Mouse (Mus musculus): ENCODE data around the gene Ccdc162. TPM values are rescaled to one million over a fixed set of nuclear protein-coding genes. Genes with fewer than 3 reads are reported as not detected.

Ccdc162 gene
- polyA plus RNA-seq, 1 experiment from 2014 or later = 0.36 TPM

DNA sequence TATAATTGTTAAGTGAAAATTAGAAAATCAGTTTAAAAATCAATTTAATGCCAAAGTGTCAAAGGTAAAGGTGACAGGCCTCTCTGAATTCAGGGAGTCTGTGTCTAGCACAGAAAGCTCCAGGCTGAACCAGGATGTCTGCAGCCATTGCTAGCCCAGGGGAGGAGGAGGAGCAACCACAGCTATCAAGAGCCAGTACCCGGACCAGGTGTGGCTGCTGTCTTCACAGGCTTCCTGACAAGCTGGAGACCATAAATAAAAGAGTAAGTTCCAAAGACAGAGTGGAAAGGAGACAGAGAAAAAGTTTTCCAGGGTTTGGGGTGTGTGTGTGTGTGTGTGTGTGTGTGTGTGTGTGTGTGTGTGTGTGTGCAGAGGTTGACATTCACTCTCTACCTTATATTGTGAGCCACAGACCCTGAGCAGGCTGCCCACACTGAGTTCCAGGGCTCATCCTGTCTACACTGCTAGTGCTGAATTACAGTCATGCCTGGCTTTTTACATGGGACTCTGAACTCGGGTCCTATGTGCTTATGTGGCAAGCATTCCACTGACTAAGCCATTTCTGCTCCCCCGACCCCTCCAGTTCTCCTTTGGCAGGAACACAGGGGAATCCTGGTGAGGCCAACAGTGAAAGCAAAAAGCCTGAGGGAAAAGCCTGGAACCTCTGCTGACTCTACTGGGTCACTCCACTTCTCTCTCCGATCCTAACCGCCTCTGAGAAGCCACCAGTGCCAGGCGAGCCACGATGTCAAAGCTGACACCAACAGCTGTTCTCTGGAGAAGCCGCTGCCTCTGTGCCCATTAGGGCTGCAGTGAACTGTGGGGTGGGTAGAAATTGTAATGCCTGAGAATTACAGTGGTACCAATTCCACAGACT is 140.7 kb downstream of the Ccdc162 start:
- Histone ChIP-seq H3K4me2 (replicated peaks; ENCODE audit: low read depth, low read length) (no peak overlapping the region), H3K9me3 (ENCODE audit: low read length) (no peaks in the 10 kb centered on the region), H3K9ac (replicated peaks; ENCODE audit: low read length) (no peak overlapping the region), H3K27ac (ENCODE audit: low read length) (no peak overlapping the region), H3K4me1 (ENCODE audit: insufficient read depth, low read length) (peaks cover 10% of the 10 kb centered on the region), H3K4me3 (ENCODE audit: low read length) (no peak overlapping the region), H3K27me3 (ENCODE audit: insufficient read depth, low read length) (no peaks in the 10 kb centered on the region), H3K36me3 (ENCODE audit: insufficient read depth, low read length) (no peaks in the 10 kb centered on the region)
- ATAC-seq (ENCODE audit: low FRiP score, low TSS enrichment) = no peak
- 62% methylated on average over 8 of the region's 8 CpGs for WGBS

DNA sequence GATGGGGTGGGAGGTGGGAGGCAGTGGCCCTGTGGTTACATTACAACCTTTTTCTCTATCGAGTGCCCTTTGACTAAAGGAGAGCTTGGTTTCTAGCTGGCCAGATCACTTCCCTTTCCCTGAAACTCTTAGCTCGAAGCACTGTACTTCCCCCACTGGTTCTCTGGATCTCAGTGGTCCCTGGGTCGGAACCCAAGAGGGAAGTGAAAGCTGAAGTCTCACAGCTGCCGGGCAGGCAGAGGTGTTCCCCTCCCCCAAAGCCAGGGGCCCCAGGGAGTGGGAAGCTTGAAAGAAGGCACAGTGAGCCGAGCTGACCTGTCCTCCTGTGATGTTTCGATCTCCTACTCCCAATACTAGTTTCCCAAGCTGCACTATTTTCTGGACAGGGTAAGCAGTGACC is 143.2 kb downstream of the Ccdc162 start:
- H3K9ac ChIP-seq (replicated peaks; ENCODE audit: low read length) = no peak overlapping the region
- peaks cover 10% of the 10 kb centered on the region for H3K4me1 ChIP-seq (ENCODE audit: insufficient read depth, low read length)
- no peaks in the 10 kb centered on the region for H3K9me3 ChIP-seq (ENCODE audit: low read length)
- ATAC-seq (ENCODE audit: low FRiP score, low TSS enrichment) = peak; percentile 31; the same call in 1 of the 2 replicates
- H3K4me3 ChIP-seq (ENCODE audit: low read length) = no peak overlapping the region
- WGBS = 10% methylated on average over 6 of the region's 6 CpGs
- no peaks in the 10 kb centered on the region for H3K27me3 ChIP-seq (ENCODE audit: insufficient read depth, low read length)
- H3K27ac ChIP-seq (ENCODE audit: low read length) = no peak overlapping the region
- H3K36me3 ChIP-seq (ENCODE audit: insufficient read depth, low read length) = no peaks in the 10 kb centered on the region
- peak overlapping the region; percentile 35 for H3K4me2 ChIP-seq (replicated peaks; ENCODE audit: low read depth, low read length)

DNA sequence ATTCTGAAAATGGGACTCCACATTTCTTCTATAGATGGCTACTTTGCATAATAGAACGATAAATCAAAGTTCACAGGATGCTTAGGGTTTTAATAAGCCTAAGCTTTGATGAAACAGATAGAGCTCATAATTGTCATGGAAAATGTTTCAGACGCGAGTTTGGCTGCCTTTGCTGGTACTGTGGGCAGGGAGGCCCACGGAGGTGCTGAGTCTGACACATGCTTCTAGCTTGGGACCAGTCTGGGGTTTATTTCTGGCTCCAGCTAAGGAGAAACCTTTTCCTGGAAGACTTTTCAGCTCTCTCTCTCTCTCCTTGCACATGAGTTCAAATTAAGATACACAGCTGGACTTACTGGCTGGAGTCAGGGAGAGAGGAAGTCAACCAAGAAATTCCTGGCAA is 144.2 kb downstream of the Ccdc162 start:
- Histone ChIP-seq H3K27me3 (ENCODE audit: insufficient read depth, low read length) (no peaks in the 10 kb centered on the region), H3K9ac (replicated peaks; ENCODE audit: low read length) (no peak overlapping the region), H3K27ac (ENCODE audit: low read length) (no peak overlapping the region), H3K4me3 (ENCODE audit: low read length) (no peak overlapping the region), H3K9me3 (ENCODE audit: low read length) (no peaks in the 10 kb centered on the region), H3K36me3 (ENCODE audit: insufficient read depth, low read length) (no peaks in the 10 kb centered on the region), H3K4me2 (replicated peaks; ENCODE audit: low read depth, low read length) (no peak overlapping the region), H3K4me1 (ENCODE audit: insufficient read depth, low read length) (peaks cover 10% of the 10 kb centered on the region)
- ATAC-seq (ENCODE audit: low FRiP score, low TSS enrichment) = no peak
- WGBS = 76% methylated on average over 4 of the region's 4 CpGs

DNA sequence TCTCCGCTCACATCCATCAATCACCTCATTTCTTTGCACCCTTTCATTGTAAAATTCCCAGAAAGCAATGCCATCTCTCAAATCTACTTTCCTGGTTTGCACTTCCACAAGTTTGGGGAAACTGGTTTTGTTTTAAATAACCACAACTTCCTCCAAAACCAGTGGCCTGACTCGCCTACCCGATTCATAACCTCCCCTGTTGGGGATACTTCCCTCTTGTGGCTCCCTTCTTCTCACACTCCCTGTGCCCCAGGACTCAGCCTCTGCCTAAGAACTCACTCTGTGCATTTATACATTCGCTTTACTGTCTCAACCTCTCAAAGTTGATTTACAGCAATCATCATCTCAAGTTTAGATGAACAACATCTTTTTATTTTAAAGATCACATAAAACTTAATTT is 145.4 kb downstream of the Ccdc162 start:
- H3K9ac ChIP-seq (replicated peaks; ENCODE audit: low read length) = no peak overlapping the region
- no peak overlapping the region for H3K4me3 ChIP-seq (ENCODE audit: low read length)
- H3K27ac ChIP-seq (ENCODE audit: low read length) = no peak overlapping the region
- ATAC-seq (ENCODE audit: low FRiP score, low TSS enrichment) = no peak
- H3K9me3 ChIP-seq (ENCODE audit: low read length) = no peaks in the 10 kb centered on the region
- 82% methylated on average over 4 of the region's 4 CpGs for WGBS
- no peaks in the 10 kb centered on the region for H3K36me3 ChIP-seq (ENCODE audit: insufficient read depth, low read length)
- no peak overlapping the region for H3K4me2 ChIP-seq (replicated peaks; ENCODE audit: low read depth, low read length)
- peaks cover 10% of the 10 kb centered on the region for H3K4me1 ChIP-seq (ENCODE audit: insufficient read depth, low read length)
- no peaks in the 10 kb centered on the region for H3K27me3 ChIP-seq (ENCODE audit: insufficient read depth, low read length)

GRCm38 (mm10) chr10:41568306-41568705 is 148.1 kb downstream of the Ccdc162 start:
- Histone ChIP-seq H3K4me2 (replicated peaks; ENCODE audit: low read depth, low read length) (no peak overlapping the region), H3K4me3 (ENCODE audit: low read length) (no peak overlapping the region), H3K27ac (ENCODE audit: low read length) (no peak overlapping the region), H3K9ac (replicated peaks; ENCODE audit: low read length) (no peak overlapping the region), H3K4me1 (ENCODE audit: insufficient read depth, low read length) (peaks cover 10% of the 10 kb centered on the region; the same call in 1 of the 2 replicates), H3K36me3 (ENCODE audit: insufficient read depth, low read length) (no peaks in the 10 kb centered on the region), H3K9me3 (ENCODE audit: low read length) (no peaks in the 10 kb centered on the region), H3K27me3 (ENCODE audit: insufficient read depth, low read length) (no peaks in the 10 kb centered on the region)
- ATAC-seq (ENCODE audit: low FRiP score, low TSS enrichment) = no peak
- 14% methylated on average over 3 of the region's 3 CpGs for WGBS

DNA sequence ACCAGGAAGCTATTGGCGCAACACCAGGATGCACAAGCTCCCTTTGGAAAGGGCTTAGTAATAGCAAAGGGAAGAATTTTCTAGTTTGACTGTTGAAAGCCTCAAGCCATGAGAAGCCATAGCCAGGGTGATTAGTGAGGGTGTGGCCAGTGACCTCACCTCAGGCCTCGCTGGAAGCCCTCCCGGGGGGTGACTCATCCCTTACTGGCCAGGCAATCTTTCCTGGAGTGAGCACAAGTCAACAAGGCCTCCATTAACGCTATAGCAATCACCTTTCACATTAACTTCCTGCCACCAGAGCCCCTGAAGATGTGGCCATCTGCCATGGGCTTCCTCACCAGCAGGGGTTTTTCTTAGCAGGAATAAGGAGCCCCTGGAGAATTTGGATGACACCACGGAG is 151.3 kb downstream of the Ccdc162 start:
- H3K4me3 ChIP-seq (ENCODE audit: low read length) = no peak overlapping the region
- ATAC-seq (ENCODE audit: low FRiP score, low TSS enrichment) = 0 out of 2 replicates have a peak, but pooled peaks have one; percentile 65

GRCm38 (mm10) chr10:41561701-41562395 is 154.6 kb downstream of the Ccdc162 start:
- no peak overlapping the region for H3K27ac ChIP-seq (ENCODE audit: low read length)
- ATAC-seq (ENCODE audit: low FRiP score, low TSS enrichment) = no peak
- peaks cover 14% of the 10 kb centered on the region for H3K9me3 ChIP-seq (ENCODE audit: low read length)
- 0 out of 2 replicates have a peak, but pooled peaks cover 2% of the 10 kb centered on the region for H3K36me3 ChIP-seq (ENCODE audit: insufficient read depth, low read length)
- H3K4me3 ChIP-seq (ENCODE audit: low read length) = no peak overlapping the region
- no peaks in the 10 kb centered on the region for H3K27me3 ChIP-seq (ENCODE audit: insufficient read depth, low read length)
- no peak overlapping the region for H3K9ac ChIP-seq (replicated peaks; ENCODE audit: low read length)
- 0 out of 2 replicates have a peak, but pooled peaks cover 4% of the 10 kb centered on the region for H3K4me1 ChIP-seq (ENCODE audit: insufficient read depth, low read length)
- WGBS = 91% methylated on average over 10 of the region's 10 CpGs
- H3K4me2 ChIP-seq (replicated peaks; ENCODE audit: low read depth, low read length) = no peak overlapping the region

More for the DNA sequence above, 151.3 kb downstream of the Ccdc162 start:
- Histone ChIP-seq H3K27me3 (ENCODE audit: insufficient read depth, low read length) (no peaks in the 10 kb centered on the region), H3K27ac (ENCODE audit: low read length) (no peak overlapping the region), H3K36me3 (ENCODE audit: insufficient read depth, low read length) (no peaks in the 10 kb centered on the region), H3K4me2 (replicated peaks; ENCODE audit: low read depth, low read length) (no peak overlapping the region), H3K9ac (replicated peaks; ENCODE audit: low read length) (no peak overlapping the region), H3K9me3 (ENCODE audit: low read length) (0 out of 2 replicates have a peak, but pooled peaks cover 9% of the 10 kb centered on the region), H3K4me1 (ENCODE audit: insufficient read depth, low read length) (0 out of 2 replicates have a peak, but pooled peaks cover 4% of the 10 kb centered on the region)
- 28% methylated on average over 5 of the region's 5 CpGs for WGBS

DNA sequence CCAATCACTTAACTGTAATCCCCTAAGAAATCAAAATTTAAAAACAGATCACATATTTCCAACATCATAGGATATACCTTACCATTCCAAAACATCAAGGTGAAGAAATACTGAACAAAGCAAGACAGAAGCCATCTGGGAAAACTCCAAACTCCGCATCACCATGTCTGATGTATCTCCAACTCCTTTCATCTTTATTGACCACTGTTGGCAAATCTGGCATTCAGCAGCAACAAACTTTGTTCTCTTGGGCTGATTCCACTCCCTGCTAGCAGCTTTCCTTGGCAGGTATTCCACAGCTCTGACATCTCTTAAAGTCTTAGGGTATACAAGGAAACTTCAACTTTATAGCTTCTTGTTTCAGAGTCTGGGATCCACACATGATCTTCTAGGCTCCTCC is 158.0 kb downstream of the Ccdc162 start:
- H3K27ac ChIP-seq (ENCODE audit: low read length) = no peak overlapping the region
- ATAC-seq (ENCODE audit: low FRiP score, low TSS enrichment) = no peak
- H3K9me3 ChIP-seq (ENCODE audit: low read length) = peaks cover 14% of the 10 kb centered on the region
- H3K36me3 ChIP-seq (ENCODE audit: insufficient read depth, low read length) = 0 out of 2 replicates have a peak, but pooled peaks cover 2% of the 10 kb centered on the region
- H3K4me3 ChIP-seq (ENCODE audit: low read length) = no peak overlapping the region
- H3K4me2 ChIP-seq (replicated peaks; ENCODE audit: low read depth, low read length) = no peak overlapping the region
- H3K4me1 ChIP-seq (ENCODE audit: insufficient read depth, low read length) = peaks cover 8% of the 10 kb centered on the region
- H3K9ac ChIP-seq (replicated peaks; ENCODE audit: low read length) = no peak overlapping the region
- no peaks in the 10 kb centered on the region for H3K27me3 ChIP-seq (ENCODE audit: insufficient read depth, low read length)
- WGBS = 98% methylated on average over 1 of the region's 1 CpGs

- peaks cover 4% of the 10 kb centered on the region for H3K9me3 ChIP-seq (ENCODE audit: low read length)
- no peak for ATAC-seq (ENCODE audit: low FRiP score, low TSS enrichment)
- 0 out of 2 replicates have a peak, but pooled peaks cover 2% of the 10 kb centered on the region for H3K36me3 ChIP-seq (ENCODE audit: insufficient read depth, low read length)
- no peak overlapping the region for H3K27ac ChIP-seq (ENCODE audit: low read length)
- 81% methylated on average over 3 of the region's 3 CpGs for WGBS
- H3K27me3 ChIP-seq (ENCODE audit: insufficient read depth, low read length) = no peaks in the 10 kb centered on the region
- peaks cover 16% of the 10 kb centered on the region for H3K4me1 ChIP-seq (ENCODE audit: insufficient read depth, low read length)
- no peak overlapping the region for H3K9ac ChIP-seq (replicated peaks; ENCODE audit: low read length)
- H3K4me3 ChIP-seq (ENCODE audit: low read length) = no peak overlapping the region
- H3K4me2 ChIP-seq (replicated peaks; ENCODE audit: low read depth, low read length) = no peak overlapping the region
Measured at GRCm38 (mm10) chr10:41555081-41555480, 161.4 kb downstream of the Ccdc162 start.
